Mouse (Mus musculus): Measurements from ENCODE around the gene S100z.

Gene S100z

GRCm38 (mm10) chr13:95444291-95444690 is 34.2 kb downstream of the S100z start:
- no peak for DNase-seq

GRCm38 (mm10) chr13:95443376-95444233 is 34.9 kb downstream of the S100z start:
- DNase-seq: no peak

GRCm38 (mm10) chr13:95442901-95443300 is 35.6 kb downstream of the S100z start:
- no peak for DNase-seq

- no peak for DNase-seq
These were observed 39.0 kb downstream of the S100z start for GRCm38 (mm10) chr13:95439569-95439968.

GRCm38 (mm10) chr13:95431760-95432159 is 46.8 kb downstream of the S100z start:
- no peak for DNase-seq

- no peak for DNase-seq
These were observed 51.0 kb downstream of the S100z start for GRCm38 (mm10) chr13:95427499-95427898.
